Mouse (Mus musculus) heart, embryonic 15.5 days (tissue): Measurements from ENCODE around the gene Swi5. TPM values are rescaled to one million over a fixed set of nuclear protein-coding genes. Genes with fewer than 3 reads are reported as not detected.

Experiments used
- ATAC-seq: fragments of 200-750 bp; cut with Nextera tagmentation; replicated peaks from 2 replicates; pipeline ENCODE4 v1.8.0; 2017; ENCODE audit warnings: low read depth, moderate TSS enrichment; ENCODE audit not compliant: insufficient number of reproducible peaks, insufficient read depth, low FRiP score
- H3K27ac ChIP-seq: fragments of 300-500 bp; sonication (generic); 2 replicates; pipeline ENCODE4 v1.5.1; 2015; ENCODE audit warnings: mild to moderate bottlenecking, inconsistent platforms
- H3K27me3 ChIP-seq: fragments of 300-500 bp; sonication (generic); 2 replicates; pipeline ENCODE4 v1.6.1; 2015; ENCODE audit warnings: inconsistent platforms
- H3K36me3 ChIP-seq: fragments of 300-500 bp; sonication (generic); 2 replicates; pipeline ENCODE4 v1.6.1; 2015; ENCODE audit warnings: mild to moderate bottlenecking, inconsistent platforms
- H3K4me1 ChIP-seq: fragments of 300-500 bp; sonication (generic); replicated peaks from 2 replicates; pipeline ENCODE4 v1.6.1; 2015; ENCODE audit warnings: inconsistent platforms
- H3K4me2 ChIP-seq: fragments of 300-500 bp; sonication (generic); 2 replicates; pipeline ENCODE4 v1.6.1; 2015; ENCODE audit warnings: inconsistent platforms, mild to moderate bottlenecking, moderate library complexity
- H3K4me3 ChIP-seq: fragments of 300-500 bp; sonication (generic); 2 replicates; pipeline ENCODE4 v1.5.1; 2015; ENCODE audit warnings: mild to moderate bottlenecking, inconsistent platforms
- H3K9ac ChIP-seq: fragments of 300-500 bp; sonication (generic); 2 replicates; pipeline ENCODE4 v1.6.1; 2015; ENCODE audit warnings: mild to moderate bottlenecking, inconsistent platforms
- H3K9me3 ChIP-seq: fragments of 300-500 bp; sonication (generic); replicated peaks from 2 replicates; pipeline ENCODE4 v1.6.1; 2016; ENCODE audit warnings: inconsistent platforms
- WGBS: fragments of 180-500 bp; shearing (Covaris S2); methylation state at CpG from one replicate; pipeline ENCODE4 v1.1.7; 2015; ENCODE audit warnings: mixed read lengths; 5-methylcytosine and 5-hydroxymethylcytosine counted together
- polyA plus RNA-seq: library from polyadenylated mRNA; unstranded; fragments of >200 nt; fragmentation: Nextera tagmentation; extraction: Ambion mirVana; gene quantifications from 2 replicates; pipeline ENCODE4 v1.2.1, GENCODE M21; 2015

Swi5 gene
- polyA plus RNA-seq, 1 experiment from 2014 or later = 275 TPM

GRCm38 (mm10) chr2:32319586-32320580 is 32.0 kb upstream of the Swi5 start:
- no peaks in the 10 kb centered on the region for H3K9me3 ChIP-seq
- no peak overlapping the region for H3K4me3 ChIP-seq
- no peak overlapping the region for H3K9ac ChIP-seq
- H3K4me2 ChIP-seq = 0 out of 2 replicates have a peak overlapping the region, but pooled peaks have one; percentile 27
- ATAC-seq = no peak
- H3K36me3 ChIP-seq = no peaks in the 10 kb centered on the region
- peaks cover 21% of the 10 kb centered on the region for H3K27me3 ChIP-seq
- H3K4me1 ChIP-seq = peaks cover 39% of the 10 kb centered on the region
- WGBS = 31% methylated on average over 9 of the region's 9 CpGs
- peak overlapping the region; percentile 88 for H3K27ac ChIP-seq

GRCm38 (mm10) chr2:32318709-32319585 is 31.1 kb upstream of the Swi5 start:
- Histone ChIP-seq H3K9me3 (no peaks in the 10 kb centered on the region), H3K36me3 (no peaks in the 10 kb centered on the region), H3K4me2 (peak overlapping the region; percentile 62), H3K4me1 (peaks cover 40% of the 10 kb centered on the region), H3K27me3 (peaks cover 22% of the 10 kb centered on the region), H3K4me3 (peak overlapping the region; percentile 48), H3K9ac (peak overlapping the region; percentile 50), H3K27ac (peak overlapping the region; percentile 88)
- WGBS = 68% methylated on average over 14 of the region's 14 CpGs
- ATAC-seq = no peak

- Histone ChIP-seq H3K27me3 (peaks cover 29% of the 10 kb centered on the region), H3K4me1 (peaks cover 40% of the 10 kb centered on the region), H3K4me3 (peak overlapping the region; percentile 48), H3K27ac (peak overlapping the region; percentile 88), H3K9me3 (no peaks in the 10 kb centered on the region), H3K4me2 (peak overlapping the region; percentile 62), H3K36me3 (no peaks in the 10 kb centered on the region), H3K9ac (peak overlapping the region; percentile 50)
- ATAC-seq = peak; percentile 81
- 7% methylated on average over 18 of the region's 19 CpGs for WGBS
These were observed 30.0 kb upstream of the Swi5 start for GRCm38 (mm10) chr2:32317791-32318417.

GRCm38 (mm10) chr2:32316887-32317656 is 29.2 kb upstream of the Swi5 start:
- Histone ChIP-seq H3K4me2 (no peak overlapping the region), H3K9me3 (no peaks in the 10 kb centered on the region), H3K27ac (peak overlapping the region; percentile 81), H3K27me3 (peaks cover 35% of the 10 kb centered on the region), H3K9ac (no peak overlapping the region), H3K4me3 (no peak overlapping the region), H3K4me1 (peaks cover 46% of the 10 kb centered on the region), H3K36me3 (no peaks in the 10 kb centered on the region)
- 59% methylated on average over 20 of the region's 20 CpGs for WGBS
- no peak for ATAC-seq

- Histone ChIP-seq H3K4me1 (peaks cover 57% of the 10 kb centered on the region), H3K27ac (peak overlapping the region; percentile 81), H3K4me2 (no peak overlapping the region), H3K9me3 (no peaks in the 10 kb centered on the region), H3K9ac (no peak overlapping the region), H3K36me3 (no peaks in the 10 kb centered on the region), H3K27me3 (peaks cover 37% of the 10 kb centered on the region), H3K4me3 (no peak overlapping the region)
- ATAC-seq = no peak
- 21% methylated on average over 8 of the region's 8 CpGs for WGBS
These were observed 27.9 kb upstream of the Swi5 start for GRCm38 (mm10) chr2:32315751-32316150.

GRCm38 (mm10) chr2:32314831-32315230 is 27.0 kb upstream of the Swi5 start:
- H3K9ac ChIP-seq = no peak overlapping the region
- no peak overlapping the region for H3K4me2 ChIP-seq
- ATAC-seq = no peak
- no peak overlapping the region for H3K4me3 ChIP-seq
- peak overlapping the region; percentile 81 for H3K27ac ChIP-seq
- no peaks in the 10 kb centered on the region for H3K36me3 ChIP-seq
- H3K4me1 ChIP-seq = peaks cover 63% of the 10 kb centered on the region
- H3K27me3 ChIP-seq = peaks cover 37% of the 10 kb centered on the region
- 92% methylated on average over 14 of the region's 14 CpGs for WGBS
- H3K9me3 ChIP-seq = no peaks in the 10 kb centered on the region

GRCm38 (mm10) chr2:32312318-32312964 is 24.6 kb upstream of the Swi5 start:
- Histone ChIP-seq H3K27me3 (peaks cover 23% of the 10 kb centered on the region), H3K9ac (peak overlapping the region; percentile 71), H3K4me1 (peaks cover 47% of the 10 kb centered on the region), H3K4me2 (peak overlapping the region; percentile 100), H3K9me3 (no peaks in the 10 kb centered on the region), H3K27ac (no peak overlapping the region), H3K4me3 (peak overlapping the region; percentile 66), H3K36me3 (peaks cover 9% of the 10 kb centered on the region; the same call in 1 of the 2 replicates)
- 3% methylated on average over 56 of the region's 56 CpGs for WGBS
- peak; percentile 79 for ATAC-seq

GRCm38 (mm10) chr2:32311443-32312317 is 23.8 kb upstream of the Swi5 start:
- Histone ChIP-seq H3K27ac (no peak overlapping the region), H3K36me3 (peaks cover 16% of the 10 kb centered on the region; the same call in 1 of the 2 replicates), H3K4me1 (peaks cover 39% of the 10 kb centered on the region), H3K27me3 (peaks cover 17% of the 10 kb centered on the region), H3K4me3 (peak overlapping the region; percentile 66), H3K4me2 (peak overlapping the region; percentile 100), H3K9me3 (no peaks in the 10 kb centered on the region), H3K9ac (peak overlapping the region; percentile 71)
- 9% methylated on average over 41 of the region's 42 CpGs for WGBS
- ATAC-seq = no peak

- Histone ChIP-seq H3K4me3 (no peak overlapping the region), H3K4me2 (0 out of 2 replicates have a peak overlapping the region, but pooled peaks have one; percentile 100), H3K9ac (no peak overlapping the region), H3K4me1 (peaks cover 29% of the 10 kb centered on the region), H3K36me3 (peaks cover 30% of the 10 kb centered on the region), H3K9me3 (no peaks in the 10 kb centered on the region), H3K27me3 (peaks cover 17% of the 10 kb centered on the region), H3K27ac (no peak overlapping the region)
- 81% methylated on average over 18 of the region's 18 CpGs for WGBS
- no peak for ATAC-seq
These were observed 22.4 kb upstream of the Swi5 start for GRCm38 (mm10) chr2:32310096-32310845.
